Mouse (Mus musculus) hindbrain, embryonic 12.5 days (tissue): ENCODE measurements at regions not wholly inside any gene's neighbourhood (a gene's known extent, or its start where the extent isn't known, plus 50 kb on each side); places are given as distances from the start of the nearest gene placed in this dataset.
"Not testable (repeated sequence)": the region's sequence is repeated elsewhere in the genome, so short reads cannot be mapped to it uniquely, and the experiment has no call there.

Source experiments
- ATAC-seq: fragments of 200-750 bp; cut with Nextera tagmentation; 2 replicates; pipeline ENCODE4 v1.8.0; 2017; ENCODE audit warnings: moderate TSS enrichment; ENCODE audit not compliant: low FRiP score
- H3K27ac ChIP-seq: fragments of 300-500 bp; sonication (generic); 2 replicates; pipeline ENCODE4 v1.5.1; 2016; ENCODE audit warnings: mild to moderate bottlenecking
- H3K27me3 ChIP-seq: fragments of 300-500 bp; sonication (generic); 2 replicates; pipeline ENCODE4 v1.6.1; 2016; ENCODE audit warnings: mild to moderate bottlenecking
- H3K36me3 ChIP-seq: fragments of 300-500 bp; sonication (generic); 2 replicates; pipeline ENCODE4 v1.6.1; 2016; ENCODE audit warnings: mild to moderate bottlenecking
- H3K4me1 ChIP-seq: fragments of 300-500 bp; sonication (generic); 2 replicates; pipeline ENCODE4 v1.6.1; 2016
- H3K4me2 ChIP-seq: fragments of 300-500 bp; sonication (generic); replicated peaks from 2 replicates; pipeline ENCODE4 v1.6.1; 2016; ENCODE audit warnings: mild to moderate bottlenecking
- H3K4me3 ChIP-seq: fragments of 300-500 bp; sonication (generic); 2 replicates; pipeline ENCODE4 v1.5.1; 2016; ENCODE audit warnings: mild to moderate bottlenecking
- H3K9ac ChIP-seq: fragments of 300-500 bp; sonication (generic); 2 replicates; pipeline ENCODE4 v1.6.1; 2016; ENCODE audit warnings: mild to moderate bottlenecking, moderate library complexity
- H3K9me3 ChIP-seq: fragments of 300-500 bp; sonication (generic); replicated peaks from 2 replicates; pipeline ENCODE4 v1.6.1; 2016; ENCODE audit warnings: mild to moderate bottlenecking
- WGBS: fragments of 180-500 bp; shearing (Covaris S2); methylation state at CpG from one replicate; pipeline ENCODE4 v1.1.7; 2016; 5-methylcytosine and 5-hydroxymethylcytosine counted together

DNA sequence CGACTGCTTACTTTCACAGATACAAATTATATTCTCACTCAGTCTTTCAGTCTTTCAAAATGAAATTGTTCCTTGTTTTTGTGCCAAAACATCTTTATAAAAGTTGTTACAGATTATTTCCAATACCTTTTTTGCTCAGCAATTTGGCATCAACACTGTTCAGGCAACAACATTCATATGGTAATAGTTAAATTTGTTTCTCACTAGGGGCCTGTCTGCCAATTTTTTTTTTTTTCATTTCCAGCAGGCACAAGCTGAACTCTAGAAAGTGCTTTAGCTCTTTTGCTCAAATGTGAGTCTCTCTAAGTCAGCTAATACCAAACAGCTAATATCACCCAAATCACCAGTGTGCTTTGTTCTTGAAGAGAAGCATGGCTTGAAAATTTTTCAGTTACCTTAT lies 199.4 kb downstream of the Antxr2 start:
- H3K27ac ChIP-seq, result no peak overlapping the region
- H3K9me3 ChIP-seq, result no peaks in the 10 kb centered on the region
- H3K4me1 ChIP-seq, result no peaks in the 10 kb centered on the region
- no peak overlapping the region for H3K9ac ChIP-seq
- no peak overlapping the region for H3K4me3 ChIP-seq
- H3K27me3 ChIP-seq, result no peaks in the 10 kb centered on the region
- H3K36me3 ChIP-seq, result no peaks in the 10 kb centered on the region
- ATAC-seq, result no peak
- 85% methylated on average over 1 of the region's 1 CpGs for WGBS
- no peak overlapping the region for H3K4me2 ChIP-seq

DNA sequence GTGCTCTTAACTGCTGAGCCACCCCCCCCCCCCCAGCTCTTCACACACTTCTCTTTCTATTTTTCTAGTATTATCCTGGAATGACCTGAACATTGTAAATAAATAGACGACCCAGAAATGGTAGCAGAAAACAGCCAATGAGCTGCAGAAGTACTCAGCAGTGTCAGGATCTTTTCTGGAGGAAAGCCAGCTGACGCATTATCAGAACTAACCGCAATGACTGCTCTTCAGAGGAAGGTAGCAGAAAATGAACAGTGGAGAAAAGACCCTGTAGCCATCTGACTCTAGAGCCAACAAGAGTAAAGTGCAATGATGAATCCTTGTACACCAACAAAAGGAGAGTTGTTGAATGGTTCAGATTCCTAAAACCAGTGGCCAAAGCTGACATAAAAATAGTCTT lies 213.4 kb downstream of the Antxr2 start:
- no peaks in the 10 kb centered on the region for H3K9me3 ChIP-seq
- H3K27ac ChIP-seq, result no peak overlapping the region
- H3K4me3 ChIP-seq, result no peak overlapping the region
- no peak overlapping the region for H3K9ac ChIP-seq
- H3K4me1 ChIP-seq, result no peaks in the 10 kb centered on the region
- H3K4me2 ChIP-seq, result no peak overlapping the region
- 88% methylated on average over 3 of the region's 3 CpGs for WGBS
- ATAC-seq, result no peak
- no peaks in the 10 kb centered on the region for H3K27me3 ChIP-seq
- H3K36me3 ChIP-seq, result no peaks in the 10 kb centered on the region

DNA sequence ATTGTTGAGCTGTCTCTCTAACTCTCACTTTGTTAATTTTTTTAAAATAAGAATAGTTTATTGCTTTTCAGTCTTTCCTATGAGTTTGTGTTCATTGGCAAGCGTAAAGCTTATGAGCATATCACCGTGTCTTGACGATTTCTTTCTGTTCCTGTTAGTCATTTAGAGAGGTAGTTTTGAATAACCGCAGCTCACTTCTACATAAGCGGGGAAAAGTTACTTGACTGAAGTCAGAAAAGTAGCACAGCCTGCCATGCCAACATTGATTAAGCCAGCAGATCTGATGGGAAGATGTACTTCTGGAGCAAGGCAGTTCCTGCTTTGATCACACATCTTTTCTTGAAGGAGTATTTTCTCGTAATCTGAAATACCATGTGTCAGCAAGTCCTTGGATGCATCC lies 215.5 kb downstream of the Antxr2 start:
- WGBS, result 83% methylated on average over 6 of the region's 6 CpGs
- Histone ChIP-seq H3K27me3 (no peaks in the 10 kb centered on the region), H3K36me3 (no peaks in the 10 kb centered on the region), H3K9ac (no peak overlapping the region), H3K4me3 (no peak overlapping the region), H3K27ac (no peak overlapping the region), H3K4me1 (no peaks in the 10 kb centered on the region), H3K9me3 (no peaks in the 10 kb centered on the region), H3K4me2 (no peak overlapping the region)
- no peak for ATAC-seq

DNA sequence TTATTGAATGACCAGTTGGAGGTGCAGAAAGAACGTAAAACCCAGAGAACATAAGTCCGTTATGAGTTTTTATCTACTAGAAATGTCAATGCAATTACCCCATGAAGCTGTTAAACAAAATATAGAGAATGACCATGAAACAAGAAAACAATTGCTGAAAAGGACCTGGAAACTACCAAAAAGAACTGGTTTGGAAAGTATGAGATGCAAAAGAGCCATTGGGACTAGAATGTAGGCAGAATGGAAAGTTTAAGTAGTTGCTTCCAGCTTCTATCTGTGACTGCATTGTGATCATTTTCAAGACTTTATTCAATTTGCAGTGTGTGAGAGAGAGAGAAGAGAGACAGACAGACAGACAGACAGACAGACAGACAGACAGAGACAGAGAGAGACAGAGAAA lies 216.1 kb downstream of the Antxr2 start:
- Histone ChIP-seq H3K27me3 (no peaks in the 10 kb centered on the region), H3K9me3 (no peaks in the 10 kb centered on the region), H3K36me3 (no peaks in the 10 kb centered on the region), H3K4me1 (no peaks in the 10 kb centered on the region), H3K4me2 (no peak overlapping the region), H3K27ac (no peak overlapping the region), H3K9ac (no peak overlapping the region), H3K4me3 (no peak overlapping the region)
- WGBS, result 92% methylated on average over 2 of the region's 2 CpGs
- no peak for ATAC-seq

DNA sequence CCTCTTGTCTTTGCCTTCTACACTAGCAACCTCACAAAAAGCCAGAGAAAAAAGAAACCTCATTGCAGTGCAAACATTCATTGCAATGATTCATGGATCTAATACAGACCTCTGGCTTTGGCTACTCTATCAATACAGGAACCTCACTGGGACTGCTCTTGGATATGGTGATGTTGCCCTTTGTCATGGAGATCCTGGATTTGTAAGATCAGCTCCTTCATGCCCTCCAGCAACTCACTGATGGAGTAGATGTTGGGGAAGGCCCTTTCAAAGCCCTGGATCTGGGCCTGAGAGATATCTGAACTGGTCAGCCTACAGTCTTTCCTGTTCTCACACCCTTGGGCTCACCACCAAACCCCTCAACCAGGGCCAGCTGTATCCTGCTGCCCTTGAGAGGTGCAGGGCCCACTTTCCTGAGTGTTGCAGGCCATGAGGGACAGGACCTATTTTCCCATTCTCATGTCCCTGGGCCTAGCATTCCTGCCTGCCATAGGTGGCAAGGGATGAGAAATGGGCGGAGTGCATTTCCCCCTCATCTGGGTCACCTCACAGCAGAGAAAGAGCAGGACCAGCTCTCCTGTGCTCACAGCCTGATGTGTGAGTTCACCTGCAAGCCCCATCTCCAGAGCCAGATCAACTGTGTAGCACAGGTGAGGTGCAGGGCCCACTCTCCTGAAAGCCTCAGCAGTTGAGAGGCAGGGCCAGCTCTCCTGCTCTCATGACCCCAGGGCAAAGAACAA lies 218.1 kb downstream of the Antxr2 start:
- H3K9me3 ChIP-seq, result no peaks in the 10 kb centered on the region
- H3K4me3 ChIP-seq, result no peak overlapping the region
- no peak overlapping the region for H3K27ac ChIP-seq
- ATAC-seq, result no peak
- WGBS, result 95% methylated on average over 1 of the region's 1 CpGs
- H3K9ac ChIP-seq, result no peak overlapping the region
- no peaks in the 10 kb centered on the region for H3K36me3 ChIP-seq
- no peaks in the 10 kb centered on the region for H3K27me3 ChIP-seq
- no peaks in the 10 kb centered on the region for H3K4me1 ChIP-seq
- H3K4me2 ChIP-seq, result no peak overlapping the region

DNA sequence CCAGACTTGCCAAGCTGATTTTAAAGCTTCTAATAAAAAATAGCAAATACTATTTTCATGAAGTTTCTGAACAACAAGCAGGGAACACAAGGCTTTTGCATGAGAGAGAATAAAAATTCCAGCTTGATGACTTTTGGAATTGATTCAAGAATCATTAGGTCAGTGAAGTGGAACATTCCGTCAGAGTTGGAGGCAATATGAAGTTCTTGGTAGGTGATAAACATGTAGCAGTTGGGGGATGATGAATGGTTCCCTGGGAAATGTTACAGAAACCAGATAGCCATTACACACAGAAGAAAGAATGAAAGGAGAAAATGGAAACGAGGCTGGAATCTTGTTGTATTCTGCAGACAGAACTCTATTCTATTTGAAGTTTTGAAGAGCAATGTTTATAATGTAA lies 221.8 kb downstream of the Antxr2 start:
- Histone ChIP-seq H3K27ac (no peak overlapping the region), H3K4me3 (no peak overlapping the region), H3K4me2 (no peak overlapping the region), H3K36me3 (no peaks in the 10 kb centered on the region), H3K4me1 (no peaks in the 10 kb centered on the region), H3K9me3 (no peaks in the 10 kb centered on the region), H3K27me3 (no peaks in the 10 kb centered on the region), H3K9ac (no peak overlapping the region)
- no peak for ATAC-seq
- 63% methylated on average over 2 of the region's 2 CpGs for WGBS

DNA sequence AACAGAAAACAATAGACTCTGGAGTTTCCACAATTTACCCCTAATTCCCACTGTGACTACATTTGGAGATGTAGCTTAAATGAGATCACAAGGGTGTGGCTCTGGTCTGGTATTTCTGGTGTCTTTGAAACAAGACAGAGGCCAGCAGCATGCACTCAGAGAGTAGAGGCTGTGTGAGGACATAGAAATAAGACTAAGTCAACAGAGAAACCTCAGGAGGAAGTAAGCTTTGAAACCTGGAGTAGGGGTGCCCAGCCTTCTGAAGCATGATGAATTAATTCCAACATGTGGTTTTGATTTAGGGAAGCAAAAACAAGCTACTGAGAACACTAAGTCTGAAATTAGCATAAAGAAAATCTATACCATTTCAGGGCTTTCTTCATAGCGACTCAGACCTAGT lies 223.7 kb downstream of the Antxr2 start:
- no peaks in the 10 kb centered on the region for H3K4me1 ChIP-seq
- H3K27me3 ChIP-seq, result no peaks in the 10 kb centered on the region
- no peak overlapping the region for H3K9ac ChIP-seq
- H3K9me3 ChIP-seq, result no peaks in the 10 kb centered on the region
- WGBS, result 76% methylated on average over 1 of the region's 1 CpGs
- H3K36me3 ChIP-seq, result no peaks in the 10 kb centered on the region
- H3K4me3 ChIP-seq, result no peak overlapping the region
- H3K4me2 ChIP-seq, result no peak overlapping the region
- no peak overlapping the region for H3K27ac ChIP-seq
- ATAC-seq, result no peak

DNA sequence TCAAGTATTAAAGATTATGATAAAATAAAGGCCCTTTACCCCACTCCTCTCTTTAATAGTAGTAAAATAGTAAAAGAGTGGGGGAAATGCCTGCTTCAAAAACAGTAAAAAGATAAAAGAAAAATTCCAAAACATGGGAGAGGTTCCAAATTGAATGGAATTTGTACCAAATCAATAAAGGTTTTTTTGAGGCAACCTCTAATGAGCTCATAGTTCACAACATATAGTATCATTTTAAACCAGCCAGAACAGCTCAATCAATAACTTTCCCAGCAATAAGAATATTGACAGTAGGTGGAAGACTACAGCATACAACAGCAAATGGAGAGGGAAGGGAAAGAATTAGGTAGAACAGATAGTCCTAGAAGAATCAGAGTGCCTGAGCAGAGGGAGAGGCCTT lies 224.1 kb downstream of the Antxr2 start:
- ATAC-seq, result no peak
- Histone ChIP-seq H3K27ac (no peak overlapping the region), H3K36me3 (no peaks in the 10 kb centered on the region), H3K27me3 (no peaks in the 10 kb centered on the region), H3K9ac (no peak overlapping the region), H3K4me1 (no peaks in the 10 kb centered on the region), H3K4me3 (no peak overlapping the region), H3K9me3 (no peaks in the 10 kb centered on the region), H3K4me2 (no peak overlapping the region)

DNA sequence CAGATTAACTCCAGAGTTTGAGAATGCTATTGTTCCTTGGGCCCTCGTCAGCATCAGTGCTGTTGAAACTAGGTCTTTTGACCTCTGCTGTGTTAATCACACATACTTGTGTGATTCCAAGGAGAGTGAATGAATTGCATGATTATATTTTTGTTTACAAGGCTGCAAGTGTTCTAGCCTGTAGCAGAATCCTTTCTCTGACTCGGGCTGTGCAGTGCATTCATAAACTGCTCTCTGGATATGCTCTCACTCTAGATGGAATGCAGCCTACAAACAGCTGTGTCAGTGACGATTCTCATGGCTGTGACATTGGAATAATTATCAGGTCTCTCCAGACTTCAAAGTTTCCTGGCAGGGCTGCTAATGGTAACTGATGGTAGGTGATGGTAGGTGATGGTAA lies 230.8 kb downstream of the Antxr2 start:
- Histone ChIP-seq H3K4me3 (no peak overlapping the region), H3K27ac (no peak overlapping the region), H3K4me2 (no peak overlapping the region), H3K9me3 (no peaks in the 10 kb centered on the region), H3K9ac (no peak overlapping the region), H3K4me1 (no peaks in the 10 kb centered on the region), H3K27me3 (no peaks in the 10 kb centered on the region), H3K36me3 (no peaks in the 10 kb centered on the region)
- no peak for ATAC-seq
- 40% methylated on average over 3 of the region's 3 CpGs for WGBS

DNA sequence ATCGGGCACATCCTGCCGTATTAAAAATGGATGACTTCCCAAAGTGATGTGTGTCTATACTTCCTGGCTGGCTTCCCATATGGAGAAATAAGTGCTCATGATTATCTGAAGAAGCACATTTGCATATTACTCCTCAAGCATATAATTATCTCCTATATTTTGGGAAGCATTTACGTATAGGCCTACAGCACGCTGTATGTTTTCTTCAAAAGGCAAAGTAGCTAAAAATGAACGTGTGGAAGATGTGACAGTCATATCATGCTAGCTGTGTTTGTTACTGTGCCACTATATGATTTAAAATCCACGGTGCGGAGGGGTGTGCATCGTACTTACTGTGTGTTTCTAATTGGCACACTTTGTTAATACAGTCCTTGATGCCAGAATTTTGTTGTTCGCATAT lies 242.7 kb downstream of the Antxr2 start:
- Histone ChIP-seq H3K36me3 (no peaks in the 10 kb centered on the region), H3K4me2 (no peak overlapping the region), H3K9ac (no peak overlapping the region), H3K9me3 (no peaks in the 10 kb centered on the region), H3K27ac (no peak overlapping the region), H3K4me3 (no peak overlapping the region), H3K4me1 (no peaks in the 10 kb centered on the region), H3K27me3 (no peaks in the 10 kb centered on the region)
- WGBS, result 93% methylated on average over 9 of the region's 9 CpGs
- no peak for ATAC-seq

DNA sequence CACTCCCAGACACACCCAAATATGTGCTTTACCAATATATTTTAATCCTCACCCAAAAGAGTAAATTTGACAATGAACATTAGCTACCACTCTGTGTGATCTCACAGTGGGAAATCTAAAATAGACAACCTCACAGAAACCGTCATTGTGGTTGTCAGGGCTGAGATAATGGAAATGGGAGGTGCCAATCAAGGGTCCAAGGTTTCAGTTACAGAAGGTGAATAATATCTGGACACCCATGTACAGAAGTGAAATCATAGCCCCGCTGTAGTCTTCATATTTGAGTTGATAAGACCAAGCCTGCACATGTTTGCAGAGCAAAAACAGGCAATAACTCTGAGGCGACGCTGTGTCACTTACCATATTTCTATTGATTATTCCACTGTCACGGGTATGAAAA lies 243.8 kb downstream of the Antxr2 start:
- 88% methylated on average over 5 of the region's 5 CpGs for WGBS
- Histone ChIP-seq H3K9ac (no peak overlapping the region), H3K27ac (no peak overlapping the region), H3K4me1 (no peaks in the 10 kb centered on the region), H3K36me3 (no peaks in the 10 kb centered on the region), H3K4me3 (no peak overlapping the region), H3K9me3 (no peaks in the 10 kb centered on the region), H3K27me3 (no peaks in the 10 kb centered on the region), H3K4me2 (no peak overlapping the region)
- ATAC-seq, result no peak

DNA sequence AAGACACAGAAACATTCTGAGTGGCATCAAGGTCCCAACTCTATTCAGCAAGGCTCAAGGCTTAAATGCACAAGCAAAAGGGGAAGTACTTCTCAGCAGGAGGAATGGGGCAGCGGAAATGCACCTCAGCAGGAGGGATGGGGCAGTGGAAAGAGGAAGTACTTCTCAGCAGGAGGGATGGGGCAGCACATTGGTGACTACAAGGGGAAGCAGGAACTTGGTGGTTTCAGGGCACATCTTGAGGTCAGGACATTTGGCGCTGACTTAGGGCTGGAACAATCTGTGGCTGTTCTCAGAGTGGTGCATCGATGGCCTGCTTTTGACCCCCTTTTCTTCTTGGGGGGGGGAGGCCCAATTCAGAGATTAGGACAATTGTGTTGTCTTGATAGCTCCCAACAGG lies 255.7 kb downstream of the Antxr2 start:
- not testable (repeated sequence) for H3K4me3 ChIP-seq, H3K27ac ChIP-seq, H3K27me3 ChIP-seq, H3K9me3 ChIP-seq, H3K36me3 ChIP-seq, H3K9ac ChIP-seq, H3K4me2 ChIP-seq, H3K4me1 ChIP-seq, ATAC-seq
- 93% methylated on average over 3 of the region's 3 CpGs for WGBS

DNA sequence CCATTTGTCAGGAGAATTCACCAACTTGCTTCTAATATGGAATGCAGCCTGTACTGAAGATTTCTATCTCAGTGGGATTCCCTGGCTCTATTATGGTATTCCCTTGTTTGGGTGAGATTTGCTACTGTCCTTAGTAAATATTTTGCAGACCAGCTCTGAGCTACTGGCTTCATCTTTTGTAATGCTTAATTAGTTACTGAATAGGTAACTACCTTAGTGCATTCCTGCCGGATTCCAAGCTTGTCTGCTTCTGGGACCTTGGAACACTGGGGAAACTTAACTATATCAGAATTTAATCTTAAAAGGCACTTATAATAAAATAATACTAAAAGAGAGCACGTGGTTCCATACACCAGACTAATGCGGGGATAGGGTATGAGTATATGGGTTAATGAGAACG lies 257.4 kb downstream of the Antxr2 start:
- not testable (repeated sequence) for H3K9ac ChIP-seq, H3K27me3 ChIP-seq, H3K36me3 ChIP-seq, ATAC-seq, H3K4me2 ChIP-seq, H3K4me1 ChIP-seq, H3K27ac ChIP-seq, H3K4me3 ChIP-seq, H3K9me3 ChIP-seq
- 76% methylated on average over 4 of the region's 4 CpGs for WGBS
